Mouse (Mus musculus): Measurements from ENCODE around the gene Arih1.

DNA sequence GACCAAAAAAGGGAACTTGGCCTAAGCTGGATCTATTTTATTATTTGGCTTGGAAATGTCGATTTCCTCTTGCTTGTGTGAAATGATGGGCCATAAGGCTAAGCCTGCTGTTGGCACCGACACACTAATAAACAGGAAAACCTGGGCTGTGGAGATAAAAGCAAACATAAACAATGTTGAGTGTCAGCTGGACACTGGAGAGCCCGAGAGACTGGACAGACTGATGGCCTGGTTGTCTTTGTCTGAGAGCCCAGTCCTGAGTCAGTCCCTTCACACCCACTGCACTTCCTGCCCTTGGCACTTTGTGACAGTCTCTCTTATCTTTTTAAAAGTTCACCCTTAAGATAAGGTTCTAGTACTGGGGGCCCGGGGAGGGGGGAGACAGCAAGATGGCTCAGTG is 36.5 kb upstream of the Arih1 start:
- TF ChIP-seq RAD21 (IDR thresholded peaks at IDR 0.05; ENCODE audit: low read depth, low read length), result no peak
- TF ChIP-seq POLR2A (IDR thresholded peaks at IDR 0.05; ENCODE audit: control insufficient read depth in 1 of 2, insufficient read depth in 1 of 2, low read depth in 1 of 2, low read length in 2 of 2, poor library complexity in 1 of 2), result no peak
- no peak for TF ChIP-seq CTCF (IDR thresholded peaks at IDR 0.05 in 2 of 3, conservative IDR thresholded peaks at IDR 0.05 in 1 of 3; ENCODE audit: control insufficient read depth in 1 of 3, insufficient read depth in 1 of 3, low read depth in 2 of 3, low read length in 3 of 3, poor library complexity in 1 of 3, severe bottlenecking in 1 of 3)
- no peak for TF ChIP-seq SIN3A (IDR thresholded peaks at IDR 0.05; ENCODE audit: low read length)
- no peak for TF ChIP-seq E2F4 (IDR thresholded peaks at IDR 0.05; ENCODE audit: borderline replicate concordance, low read depth, low read length)
- TF ChIP-seq POLR2AphosphoS5 (IDR thresholded peaks at IDR 0.05; ENCODE audit: borderline replicate concordance, low read depth, low read length), result no peak
- TF ChIP-seq POLR2AphosphoS2 (IDR thresholded peaks at IDR 0.05; ENCODE audit: low read length), result no peak
- no peak for TF ChIP-seq MAX (IDR thresholded peaks at IDR 0.05; ENCODE audit: low read length)

Data from MEL (cell line).